Mouse (Mus musculus): ENCODE results near the gene 4930535I16Rik. TPM values are rescaled to one million over a fixed set of nuclear protein-coding genes. Genes with fewer than 3 reads are reported as not detected.
A peak's percentile ranks its signal among the peaks of the same experiment; 100 is the strongest.
"Not testable (repeated sequence)": the region's sequence is repeated elsewhere in the genome, so short reads cannot be mapped to it uniquely, and the experiment has no call there.

Gene 4930535I16Rik
- not detected in 2 replicates for polyA plus RNA-seq (2016; fragmentation: Nextera tagmentation; extraction: Ambion mirVana)

DNA sequence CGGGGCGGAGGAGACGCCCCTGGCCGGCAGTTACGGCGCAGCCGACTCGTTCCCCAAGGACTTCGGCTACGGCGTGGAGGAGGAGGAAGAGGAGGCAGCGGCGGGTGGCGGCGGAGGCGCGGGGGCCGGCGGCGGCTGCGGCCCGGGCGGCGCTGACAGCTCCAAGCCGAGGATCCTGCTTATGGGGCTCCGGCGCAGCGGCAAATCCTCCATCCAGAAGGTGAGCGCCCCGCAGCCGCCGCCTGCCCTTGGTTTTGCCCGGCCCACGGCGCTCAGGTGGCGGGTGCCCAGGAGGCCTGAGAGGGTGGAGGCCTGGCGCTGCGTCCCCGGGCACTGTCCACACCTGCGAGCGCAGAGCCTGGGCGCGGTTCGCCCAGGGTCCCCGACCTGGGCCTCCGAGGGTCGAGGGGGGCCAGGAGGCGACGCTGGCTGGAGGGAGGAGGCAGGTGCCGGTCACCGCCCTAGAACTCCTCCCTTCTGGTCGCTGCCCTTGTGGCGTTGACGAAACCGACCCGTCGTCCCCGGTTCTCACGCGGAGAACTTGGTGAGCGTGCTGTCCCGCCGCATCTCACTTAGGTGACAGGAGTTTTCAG lies at the start of gene 4930535I16Rik:
4930535I16Rik (minus strand) TSS at position 475 of the 593 bp plus-strand sequence.
- WGBS: under 1% methylated on average over 63 of the region's 63 CpGs
- peak; percentile 46 for DNase-seq (ENCODE audit: low spot score)

DNA sequence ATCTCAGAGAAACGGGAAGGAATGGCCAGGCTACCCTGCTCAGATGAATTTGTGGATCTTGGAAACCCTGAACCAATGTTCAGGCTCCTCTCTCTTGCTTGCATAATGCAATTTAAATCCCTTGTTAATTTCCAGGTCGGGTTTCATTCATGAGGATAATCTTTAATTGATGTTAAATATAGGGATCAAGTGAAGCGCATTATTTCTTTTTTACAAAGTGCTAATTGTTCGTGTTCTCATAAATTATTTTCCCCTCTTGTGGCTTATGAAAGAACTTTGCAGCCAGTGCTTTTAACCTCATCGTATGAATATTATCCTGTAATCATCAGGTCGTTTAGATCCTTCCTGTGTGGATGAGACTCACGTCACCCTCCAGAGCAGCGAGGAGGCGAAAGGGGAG lies 44.9 kb upstream of the 4930535I16Rik start:
- Histone ChIP-seq H3K36me3 (no peaks in the 10 kb centered on the region), H3K4me3 (no peak overlapping the region), H3K4me1 (peaks cover 6% of the 10 kb centered on the region; the same call in 1 of the 2 replicates), H3K9me3 (replicated peaks) (no peaks in the 10 kb centered on the region), H3K27ac (replicated peaks) (no peak overlapping the region), H3K27me3 (ENCODE audit: low read depth, poor library complexity, severe bottlenecking) (peaks cover 23% of the 10 kb centered on the region)
- WGBS: 84% methylated on average over 9 of the region's 9 CpGs
- DNase-seq (ENCODE audit: low spot score): no peak

More for the DNA sequence above, at the start of gene 4930535I16Rik:
- H3K9me3 ChIP-seq (replicated peaks): no peaks in the 10 kb centered on the region
- H3K4me3 ChIP-seq: peak within 1 kb of the TSS; percentile 74
- H3K27ac ChIP-seq (replicated peaks): peak within 1 kb of the TSS; percentile 96
- H3K36me3 ChIP-seq: peaks cover 41% of the 10 kb centered on the region
- no peaks in the 10 kb centered on the region for H3K27me3 ChIP-seq (ENCODE audit: low read depth, poor library complexity, severe bottlenecking)
- peaks cover 31% of the 10 kb centered on the region for H3K4me1 ChIP-seq

DNA sequence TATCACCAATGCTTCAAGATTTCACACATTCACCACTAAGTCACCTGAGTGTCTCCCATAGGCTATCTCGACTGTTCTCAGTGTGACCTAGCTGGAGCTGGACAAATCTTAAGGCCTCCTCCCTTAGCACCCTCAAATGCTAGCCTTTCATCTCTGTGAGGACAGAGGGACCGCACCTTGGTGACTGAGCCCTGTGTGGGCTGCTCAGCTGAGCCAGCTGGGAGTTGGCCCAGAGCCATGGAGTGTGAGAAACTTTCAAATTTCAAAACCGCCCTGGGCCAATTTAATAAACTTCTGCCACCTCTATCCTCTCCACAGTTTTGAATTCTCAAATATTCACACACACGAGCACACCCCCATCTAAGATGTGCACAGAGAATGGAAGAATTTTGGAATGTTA lies 43.1 kb upstream of the 4930535I16Rik start:
- Histone ChIP-seq H3K4me3 (no peak overlapping the region), H3K27ac (replicated peaks) (no peak overlapping the region), H3K4me1 (peaks cover 18% of the 10 kb centered on the region), H3K9me3 (replicated peaks) (no peaks in the 10 kb centered on the region), H3K36me3 (no peaks in the 10 kb centered on the region), H3K27me3 (ENCODE audit: low read depth, poor library complexity, severe bottlenecking) (peaks cover 41% of the 10 kb centered on the region)
- 82% methylated on average over 4 of the region's 4 CpGs for WGBS
- no peak for DNase-seq (ENCODE audit: low spot score)

DNA sequence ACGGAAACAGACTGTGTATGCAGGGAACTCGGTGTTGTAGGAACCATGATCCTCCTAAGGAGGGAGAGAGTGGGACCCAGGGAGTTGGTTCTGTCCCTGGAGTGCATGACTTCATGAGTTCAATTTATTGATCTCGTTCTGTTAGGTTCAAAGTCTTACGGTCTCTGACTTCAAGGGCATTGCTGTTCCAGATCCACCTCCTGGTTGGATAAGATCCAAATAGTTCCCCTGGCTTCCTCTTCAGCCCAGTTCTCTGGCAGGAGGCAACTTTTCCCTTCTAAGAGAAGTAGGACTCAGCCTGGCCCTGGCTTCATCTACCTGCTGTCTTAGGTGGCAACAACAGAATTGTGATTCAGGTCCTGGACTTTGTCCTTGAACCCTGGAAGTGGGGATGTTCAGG lies 40.1 kb upstream of the 4930535I16Rik start:
- no peak overlapping the region for H3K27ac ChIP-seq (replicated peaks)
- no peak overlapping the region for H3K4me3 ChIP-seq
- H3K9me3 ChIP-seq (replicated peaks): no peaks in the 10 kb centered on the region
- H3K27me3 ChIP-seq (ENCODE audit: low read depth, poor library complexity, severe bottlenecking): peaks cover 42% of the 10 kb centered on the region
- WGBS: 65% methylated on average over 4 of the region's 4 CpGs
- peaks cover 19% of the 10 kb centered on the region for H3K4me1 ChIP-seq
- H3K36me3 ChIP-seq: no peaks in the 10 kb centered on the region
- DNase-seq (ENCODE audit: low spot score): no peak

- Histone ChIP-seq H3K4me1 (peaks cover 19% of the 10 kb centered on the region), H3K4me3 (peak overlapping the region; percentile 43), H3K27me3 (ENCODE audit: low read depth, poor library complexity, severe bottlenecking) (peaks cover 42% of the 10 kb centered on the region), H3K9me3 (replicated peaks) (no peaks in the 10 kb centered on the region), H3K27ac (replicated peaks) (peak overlapping the region; percentile 19; the same call in 1 of the 2 replicates), H3K36me3 (no peaks in the 10 kb centered on the region)
- DNase-seq (ENCODE audit: low spot score): no peak
- 52% methylated on average over 4 of the region's 4 CpGs for WGBS
Measured at GRCm38 (mm10) chr4:123957492-123957808, 39.6 kb upstream of the 4930535I16Rik start.

GRCm38 (mm10) chr4:123956703-123957491 lies 39.1 kb upstream of the 4930535I16Rik start:
- Histone ChIP-seq H3K27ac (replicated peaks) (peak overlapping the region; percentile 19), H3K9me3 (replicated peaks) (no peaks in the 10 kb centered on the region), H3K36me3 (no peaks in the 10 kb centered on the region), H3K4me3 (peak overlapping the region; percentile 43), H3K4me1 (peaks cover 23% of the 10 kb centered on the region), H3K27me3 (ENCODE audit: low read depth, poor library complexity, severe bottlenecking) (peaks cover 42% of the 10 kb centered on the region)
- WGBS: 8% methylated on average over 31 of the region's 31 CpGs
- peak; percentile 90 for DNase-seq (ENCODE audit: low spot score)

DNA sequence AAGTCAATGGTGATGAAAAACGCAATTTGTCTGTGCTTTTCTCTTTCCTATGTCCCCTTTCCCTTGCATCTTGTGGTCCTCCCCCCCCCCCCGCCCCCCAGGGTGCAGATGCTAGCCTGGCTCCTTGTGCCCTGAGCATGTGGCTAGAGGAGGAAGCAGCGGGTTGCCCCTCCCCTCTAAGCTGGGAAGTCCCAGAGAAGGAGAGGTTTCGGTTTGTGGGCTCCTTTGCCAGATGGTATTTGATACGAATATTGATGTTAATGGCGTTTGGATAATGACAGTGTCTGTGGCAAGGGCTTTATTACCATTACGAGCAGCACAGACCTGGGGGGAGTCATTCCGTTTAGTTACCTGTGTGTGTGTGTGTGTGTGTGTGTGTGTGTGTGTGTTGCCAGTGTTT lies 34.2 kb upstream of the 4930535I16Rik start:
- Histone ChIP-seq H3K4me3 (no peak overlapping the region), H3K36me3 (no peaks in the 10 kb centered on the region), H3K27me3 (ENCODE audit: low read depth, poor library complexity, severe bottlenecking) (peaks cover 23% of the 10 kb centered on the region), H3K27ac (replicated peaks) (no peak overlapping the region), H3K9me3 (replicated peaks) (no peaks in the 10 kb centered on the region), H3K4me1 (peaks cover 15% of the 10 kb centered on the region)
- DNase-seq (ENCODE audit: low spot score): no peak
- WGBS: 62% methylated on average over 7 of the region's 8 CpGs

- no peaks in the 10 kb centered on the region for H3K36me3 ChIP-seq
- H3K27ac ChIP-seq (replicated peaks): no peak overlapping the region
- peaks cover 5% of the 10 kb centered on the region for H3K27me3 ChIP-seq (ENCODE audit: low read depth, poor library complexity, severe bottlenecking)
- no peak for DNase-seq (ENCODE audit: low spot score)
- 0 out of 2 replicates have a peak, but pooled peaks cover 8% of the 10 kb centered on the region for H3K4me1 ChIP-seq
- no peaks in the 10 kb centered on the region for H3K9me3 ChIP-seq (replicated peaks)
- 78% methylated on average over 10 of the region's 10 CpGs for WGBS
- H3K4me3 ChIP-seq: no peak overlapping the region
Measured at GRCm38 (mm10) chr4:123949649-123950048, 31.8 kb upstream of the 4930535I16Rik start.

DNA sequence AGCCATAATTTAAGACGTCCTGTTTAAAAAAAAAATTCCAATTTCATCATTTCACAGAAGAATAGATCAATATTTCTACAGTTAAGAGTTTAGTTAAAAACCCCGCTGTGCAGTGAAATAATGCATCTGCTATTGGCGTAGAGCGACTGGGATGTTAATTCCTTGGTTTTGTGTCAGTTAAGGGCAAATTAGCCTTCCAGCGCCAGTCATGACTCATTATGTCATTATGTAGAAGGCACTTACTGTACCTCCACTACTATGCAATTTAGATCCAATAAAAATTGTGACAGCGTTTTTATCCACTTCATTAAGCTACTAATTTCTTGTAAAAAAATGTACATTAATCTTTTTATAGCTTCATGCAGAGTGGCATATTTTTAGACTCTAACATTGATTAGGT lies 31.1 kb upstream of the 4930535I16Rik start:
- WGBS: 93% methylated on average over 6 of the region's 6 CpGs
- Histone ChIP-seq H3K4me1 (0 out of 2 replicates have a peak, but pooled peaks cover 8% of the 10 kb centered on the region), H3K4me3 (no peak overlapping the region), H3K27ac (replicated peaks) (no peak overlapping the region), H3K9me3 (replicated peaks) (no peaks in the 10 kb centered on the region), H3K27me3 (ENCODE audit: low read depth, poor library complexity, severe bottlenecking) (peaks cover 3% of the 10 kb centered on the region), H3K36me3 (no peaks in the 10 kb centered on the region)
- no peak for DNase-seq (ENCODE audit: low spot score)

DNA sequence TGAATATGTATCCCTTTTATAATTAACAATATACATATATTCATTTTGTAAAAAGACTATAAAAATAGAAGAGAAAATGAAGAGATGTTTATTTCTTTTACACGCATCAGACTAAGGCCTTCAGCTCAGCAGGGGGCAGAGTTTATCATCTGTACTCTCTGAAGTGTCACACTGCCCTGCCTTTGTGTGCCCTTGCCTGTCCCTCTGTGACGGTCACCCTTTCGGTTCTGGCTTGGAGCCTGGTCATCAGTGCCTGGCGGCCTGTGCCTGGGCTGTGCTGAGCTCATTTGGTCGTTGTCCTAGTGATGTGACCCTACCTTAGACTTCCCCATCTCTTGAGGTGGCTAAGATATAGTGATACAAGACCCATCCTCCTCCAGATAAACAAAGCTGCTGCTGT lies 29.3 kb upstream of the 4930535I16Rik start:
- 68% methylated on average over 5 of the region's 5 CpGs for WGBS
- peaks cover 3% of the 10 kb centered on the region for H3K27me3 ChIP-seq (ENCODE audit: low read depth, poor library complexity, severe bottlenecking)
- no peak overlapping the region for H3K27ac ChIP-seq (replicated peaks)
- H3K4me3 ChIP-seq: no peak overlapping the region
- H3K4me1 ChIP-seq: 0 out of 2 replicates have a peak, but pooled peaks cover 3% of the 10 kb centered on the region
- no peaks in the 10 kb centered on the region for H3K9me3 ChIP-seq (replicated peaks)
- H3K36me3 ChIP-seq: no peaks in the 10 kb centered on the region
- no peak for DNase-seq (ENCODE audit: low spot score)

DNA sequence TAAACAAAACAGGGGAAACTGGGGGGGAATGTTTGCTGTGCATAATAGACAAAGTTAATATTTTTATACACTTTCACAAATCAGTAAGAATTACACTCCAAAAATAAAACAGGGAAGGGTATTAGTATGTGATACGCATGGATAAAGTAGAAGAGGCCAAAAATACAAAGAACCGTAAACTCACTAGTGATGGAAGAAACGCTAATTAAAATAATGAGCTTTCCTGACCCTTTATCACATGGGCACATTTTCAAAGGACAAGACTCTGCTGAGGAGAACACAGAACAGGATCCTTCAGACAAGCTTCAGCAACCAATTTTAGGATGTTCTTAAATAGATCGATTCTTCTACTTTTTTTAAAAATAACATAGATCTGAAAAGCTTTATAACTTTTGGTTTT lies 28.9 kb upstream of the 4930535I16Rik start:
- H3K27ac ChIP-seq (replicated peaks): no peak overlapping the region
- no peaks in the 10 kb centered on the region for H3K4me1 ChIP-seq
- H3K27me3 ChIP-seq (ENCODE audit: low read depth, poor library complexity, severe bottlenecking): peaks cover 3% of the 10 kb centered on the region
- 91% methylated on average over 4 of the region's 4 CpGs for WGBS
- H3K9me3 ChIP-seq (replicated peaks): no peaks in the 10 kb centered on the region
- no peaks in the 10 kb centered on the region for H3K36me3 ChIP-seq
- DNase-seq (ENCODE audit: low spot score): no peak
- no peak overlapping the region for H3K4me3 ChIP-seq

DNA sequence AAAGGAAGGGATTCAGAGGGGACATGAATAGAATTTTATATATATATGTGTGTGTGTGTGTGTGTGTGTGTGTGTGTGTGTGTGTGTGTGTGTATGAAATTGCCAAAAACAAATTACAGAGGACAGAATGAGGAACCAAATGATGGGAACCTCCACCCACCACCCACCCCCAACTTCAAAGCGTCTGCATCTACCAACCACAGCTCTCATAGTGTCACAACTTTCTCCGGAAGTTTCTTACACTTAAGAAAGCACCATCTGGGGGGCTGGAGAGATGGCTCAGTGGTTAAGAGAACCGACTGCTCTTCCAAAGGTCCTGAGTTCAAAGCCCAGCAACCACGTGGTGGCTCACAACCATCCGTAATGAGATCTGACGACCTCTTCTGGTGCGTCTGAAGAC lies 23.1 kb upstream of the 4930535I16Rik start:
- H3K9me3 ChIP-seq (replicated peaks); H3K27ac ChIP-seq (replicated peaks); DNase-seq (ENCODE audit: low spot score); H3K27me3 ChIP-seq (ENCODE audit: low read depth, poor library complexity, severe bottlenecking); H3K4me1 ChIP-seq; H3K4me3 ChIP-seq: not testable (repeated sequence)
- 84% methylated on average over 7 of the region's 7 CpGs for WGBS
- H3K36me3 ChIP-seq: peaks cover 15% of the 10 kb centered on the region

- no peaks in the 10 kb centered on the region for H3K27me3 ChIP-seq (ENCODE audit: low read depth, poor library complexity, severe bottlenecking)
- peak; percentile 79 for DNase-seq (ENCODE audit: low spot score)
- peaks cover 25% of the 10 kb centered on the region for H3K36me3 ChIP-seq
- H3K27ac ChIP-seq (replicated peaks): no peak overlapping the region
- no peaks in the 10 kb centered on the region for H3K4me1 ChIP-seq
- H3K9me3 ChIP-seq (replicated peaks): no peaks in the 10 kb centered on the region
- no peak overlapping the region for H3K4me3 ChIP-seq
- WGBS: 11% methylated on average over 4 of the region's 4 CpGs
Measured at GRCm38 (mm10) chr4:123939838-123940237, 22.0 kb upstream of the 4930535I16Rik start.

Data from midbrain, embryonic 10.5 days (tissue).